ENCODE assay signal across 25 mouse cellular contexts in the genomic region with DNA sequence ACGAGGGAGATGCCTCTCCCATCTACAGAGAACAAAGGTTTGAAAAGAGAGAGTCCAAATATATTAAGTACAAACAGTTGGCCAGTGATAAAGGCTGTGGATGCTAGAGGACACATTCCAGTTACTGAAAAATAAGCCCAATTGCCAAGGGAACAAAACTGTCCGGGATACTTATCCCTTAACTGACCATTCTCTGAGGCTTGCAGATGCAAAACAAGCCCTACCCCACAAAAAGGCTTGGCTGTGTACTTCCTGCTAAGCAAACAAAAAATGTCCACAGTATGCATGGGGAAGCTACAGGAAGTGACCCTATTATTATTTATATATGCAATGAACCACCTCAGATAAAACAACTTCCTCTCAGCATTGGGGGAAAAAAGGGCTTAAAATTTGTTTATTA. TPM values are rescaled to one million over a fixed set of nuclear protein-coding genes. Genes with fewer than 3 reads are reported as not detected.
DNase-seq lines count a peak whose midpoint lies in the region; ATAC-seq and TF ChIP-seq lines count a peak whose summit lies in the region.
"Had no signal": no experiment of that assay in that cellular context is flagged by ENCODE, and none has a peak within 500 bp of the region (broad histone marks: within the 10 kb centered on the region; RNA-seq: fewer than 3 reads in every experiment).

No protein-coding gene starts in this region.

- no peak overlapping the region for H3K27ac ChIP-seq in kidney, postnatal 0 days
- H3K27ac ChIP-seq in kidney, embryonic 14.5 days (ENCODE audit: low read depth, low read length): no peak overlapping the region
- H3K27ac ChIP-seq in ES-Bruce4 (ENCODE audit: insufficient read depth, low read length): peak overlapping the region; percentile 100
- H3K27ac ChIP-seq in ES-E14 (ENCODE audit: insufficient read depth, low read depth, low read length, poor library complexity, severe bottlenecking): peak overlapping the region; percentile 90; the same call in 1 of the 2 replicates
- H3K27ac ChIP-seq: embryonic facial prominence, embryonic 13.5 days; embryonic facial prominence, embryonic 15.5 days; forebrain, embryonic 10.5 days; forebrain, embryonic 12.5 days had no signal

- no peak overlapping the region for H3K9ac ChIP-seq in kidney, postnatal 0 days (ENCODE audit: low read depth, low read length)
- H3K9ac ChIP-seq in kidney, embryonic 14.5 days (ENCODE audit: low read depth, low read length): no peak overlapping the region
- H3K9ac ChIP-seq in ES-Bruce4 (ENCODE audit: low read depth, poor library complexity, severe bottlenecking) (peak overlapping the region; percentile 35; the same call in 1 of the 2 replicates), ES-E14 (ENCODE audit: insufficient read depth, low read depth, low read length, poor library complexity, severe bottlenecking) (no peak overlapping the region)
- H3K9ac ChIP-seq: embryonic facial prominence, embryonic 13.5 days; embryonic facial prominence, embryonic 15.5 days; forebrain, embryonic 12.5 days had no signal

- WGBS in kidney, postnatal 0 days: 75% methylated on average over 2 of the region's 2 CpGs
- WGBS in kidney, embryonic 14.5 days: 87% methylated on average over 2 of the region's 2 CpGs

- no peak for TF ChIP-seq POLR2A in ES-Bruce4 (IDR thresholded peaks at IDR 0.05; ENCODE audit: insufficient read depth, low read length)

- TF ChIP-seq CTCF in kidney, postnatal 0 days (IDR thresholded peaks at IDR 0.05; ENCODE audit: low read depth): no peak
- no peak for TF ChIP-seq CTCF in ES-Bruce4 (IDR thresholded peaks at IDR 0.05; ENCODE audit: low read depth, low read length)

- H3K4me1 ChIP-seq in kidney, postnatal 0 days (replicated peaks; ENCODE audit: insufficient read depth, low read length): no peaks in the 10 kb centered on the region
- H3K4me1 ChIP-seq in kidney, embryonic 14.5 days (ENCODE audit: control insufficient read depth, insufficient read depth, low read length): no peaks in the 10 kb centered on the region
- H3K4me1 ChIP-seq in ES-Bruce4 (ENCODE audit: control insufficient read depth, insufficient read depth, low read length) (peaks cover 5% of the 10 kb centered on the region), ES-E14 (ENCODE audit: control insufficient read depth in 2 of 2, insufficient read depth in 2 of 2, low read length in 2 of 2, poor library complexity in 1 of 2) (peaks cover 11 to 12% of the 10 kb centered on the region in 2 experiments)
- H3K4me1 ChIP-seq: embryonic facial prominence, embryonic 13.5 days; embryonic facial prominence, embryonic 15.5 days; forebrain, embryonic 10.5 days; forebrain, embryonic 12.5 days had no signal

- no peak overlapping the region for H3K4me2 ChIP-seq in kidney, postnatal 0 days (ENCODE audit: low read length)
- no peak overlapping the region for H3K4me2 ChIP-seq in kidney, embryonic 14.5 days (replicated peaks; ENCODE audit: low read depth, low read length)
- H3K4me2 ChIP-seq: embryonic facial prominence, embryonic 13.5 days; embryonic facial prominence, embryonic 15.5 days; forebrain, embryonic 12.5 days had no signal

- H3K36me3 ChIP-seq in kidney, postnatal 0 days (ENCODE audit: insufficient read depth, low read length): 0 out of 2 replicates have a peak, but pooled peaks cover 11% of the 10 kb centered on the region
- peaks cover 10% of the 10 kb centered on the region; the same call in 1 of the 2 replicates for H3K36me3 ChIP-seq in kidney, embryonic 14.5 days (ENCODE audit: control insufficient read depth, insufficient read depth, low read length)
- H3K36me3 ChIP-seq in ES-Bruce4 (ENCODE audit: control insufficient read depth, insufficient read depth, low read length, poor library complexity, severe bottlenecking): peaks cover under 1% of the 10 kb centered on the region
- H3K36me3 ChIP-seq in ES-E14 (ENCODE audit: control insufficient read depth, insufficient read depth, low read length, poor library complexity, severe bottlenecking): peaks cover 1% of the 10 kb centered on the region; the same call in 1 of the 2 replicates

- no peaks in the 10 kb centered on the region for H3K9me3 ChIP-seq in kidney, postnatal 0 days (replicated peaks; ENCODE audit: low read length)
- H3K9me3 ChIP-seq in kidney, embryonic 14.5 days (ENCODE audit: control insufficient read depth, low read length): no peaks in the 10 kb centered on the region
- no peaks in the 10 kb centered on the region for H3K9me3 ChIP-seq in ES-Bruce4 (replicated peaks; ENCODE audit: control insufficient read depth, insufficient read depth, low read length, poor library complexity, severe bottlenecking)
- no peaks in the 10 kb centered on the region for H3K9me3 ChIP-seq in ES-E14 (ENCODE audit: control insufficient read depth, insufficient read depth, low read depth, low read length)
- H3K9me3 ChIP-seq: embryonic facial prominence, embryonic 13.5 days; embryonic facial prominence, embryonic 15.5 days; forebrain, embryonic 10.5 days; forebrain, embryonic 12.5 days had no signal

- H3K27me3 ChIP-seq in kidney, postnatal 0 days (ENCODE audit: insufficient read depth, low read length): no peaks in the 10 kb centered on the region
- no peaks in the 10 kb centered on the region for H3K27me3 ChIP-seq in kidney, embryonic 14.5 days (ENCODE audit: control insufficient read depth, insufficient read depth, low read length)
- no peaks in the 10 kb centered on the region for H3K27me3 ChIP-seq in ES-Bruce4 (ENCODE audit: control insufficient read depth, insufficient read depth, low read length, poor library complexity, severe bottlenecking)
- H3K27me3 ChIP-seq: embryonic facial prominence, embryonic 13.5 days; embryonic facial prominence, embryonic 15.5 days; forebrain, embryonic 12.5 days had no signal

- ATAC-seq in kidney, postnatal 0 days (replicated peaks; ENCODE audit: low FRiP score, low read depth): no peak
- ATAC-seq in kidney, embryonic 14.5 days (ENCODE audit: low FRiP score, low TSS enrichment): no peak
- no peak for ATAC-seq in megakaryocyte, adult 5-6 weeks (ENCODE audit: poor library complexity, severe bottlenecking)
- ATAC-seq: forebrain, embryonic 14.5 days; forebrain, embryonic 16.5 days had no signal

- in situ Hi-C loops in ES-E14 (cut with MboI; ENCODE audit: low sequenced_read_pairs in 2 of 2, unreplicated experiment in 2 of 2): no loop called here

- peak; percentile 3 for DNase-seq in kidney, postnatal 0 days (ENCODE audit: low spot score)
- DNase-seq in ES-E14 (ENCODE audit: low read depth, low spot score): no peak
- DNase-seq in ZHBTc4 (ENCODE audit: low read depth, low spot score): peak; percentile 71
- DNase-seq in ovary, postnatal 10 days (ENCODE audit: low spot score): no peak
- DNase-seq in layer of hippocampus, adult 9-10 months (ENCODE audit: low spot score): no peak
- DNase-seq: adrenal gland, adult 2 months; adrenal gland, postnatal 10 days; adrenal gland, postnatal 25 days; cerebellum, adult 11 months; cerebellum, adult 18-20 months; cerebellum, adult 8-10 months; cerebellum, adult 9-11 months; cerebellum, postnatal 14 days; cerebellum, postnatal 36 days; embryo, embryonic 11 days had no signal

- H3K4me3 ChIP-seq in kidney, postnatal 0 days (replicated peaks; ENCODE audit: low read depth, low read length): no peak overlapping the region
- no peak overlapping the region for H3K4me3 ChIP-seq in kidney, embryonic 14.5 days (ENCODE audit: low read length)
- no peak overlapping the region for H3K4me3 ChIP-seq in ES-Bruce4 (ENCODE audit: low read depth, low read length)
- H3K4me3 ChIP-seq in ES-E14 (ENCODE audit: insufficient read depth in 1 of 2, low read depth in 1 of 2, low read length in 2 of 2, poor library complexity in 1 of 2, severe bottlenecking in 1 of 2): no peak overlapping the region
- H3K4me3 ChIP-seq: embryonic facial prominence, embryonic 13.5 days; embryonic facial prominence, embryonic 15.5 days; erythroblast, embryonic 14.5 days; forebrain, embryonic 10.5 days; forebrain, embryonic 12.5 days had no signal

- TF ChIP-seq EP300 in ES-Bruce4 (IDR thresholded peaks at IDR 0.05; ENCODE audit: insufficient read depth, low read depth, low read length): peak; percentile 77; the same call in 1 of the 2 replicates

TF ChIP-seq in ES-E14, 5 proteins besides CTCF, POLR2A, EP300 and RAD21:
- no peak for TF ChIP-seq HCFC1 (IDR thresholded peaks at IDR 0.05; ENCODE audit: borderline replicate concordance, insufficient read depth, low read length)
- no peak for TF ChIP-seq ZC3H11A (IDR thresholded peaks at IDR 0.05; ENCODE audit: borderline replicate concordance, low read depth, low read length)
- TF ChIP-seq CHD2 (IDR thresholded peaks at IDR 0.05; ENCODE audit: low read depth, low read length): peak; percentile 49; the same call in 1 of the 2 replicates
- no peak for TF ChIP-seq ZNF384 (IDR thresholded peaks at IDR 0.05; ENCODE audit: low read depth, low read length)
- no peak for TF ChIP-seq MAFK (IDR thresholded peaks at IDR 0.05; ENCODE audit: insufficient read depth, low read depth, low read length)

RNA-seq across cellular contexts. Expression of a gene that starts 23.5 kb away (rescaled TPM):
- 6.2 and 6.5 TPM in 2 replicates for polyA plus RNA-seq in kidney, postnatal 0 days (2015; fragmentation: Nextera tagmentation; extraction: Ambion mirVana)
- 11.5 and 16.5 TPM in 2 replicates for polyA plus RNA-seq in kidney, embryonic 14.5 days (2014; fragmentation: Nextera tagmentation; extraction: Ambion mirVana)
- polyA plus RNA-seq in ES-Bruce4 (2011; ENCODE audit: insufficient read depth, insufficient read length, low read depth, missing spikeins): 31.4 and 32.5 TPM in 2 replicates
- total RNA-seq in ES-E14 (2012; rRNA removed): 17.5 and 17.8 TPM in 2 replicates
- 35.5 and 36.0 TPM in 2 replicates for total RNA-seq in megakaryocyte, adult 5-6 weeks (2015)
- 13.8 and 19.9 TPM in 2 replicates for total RNA-seq in megakaryocyte, adult 5-6 weeks (2017)

RNA-seq across cellular contexts. Expression of a gene that starts 38.7 kb away (rescaled TPM):
- polyA plus RNA-seq in kidney, postnatal 0 days (2015; fragmentation: Nextera tagmentation; extraction: Ambion mirVana): 545 and 580 TPM in 2 replicates
- 691 and 852 TPM in 2 replicates for polyA plus RNA-seq in kidney, embryonic 14.5 days (2014; fragmentation: Nextera tagmentation; extraction: Ambion mirVana)
- polyA plus RNA-seq in ES-Bruce4 (2011; ENCODE audit: insufficient read depth, insufficient read length, low read depth, missing spikeins): 2,024 and 2,095 TPM in 2 replicates
- 1,668 and 1,913 TPM in 2 replicates for total RNA-seq in ES-E14 (2012; rRNA removed)
- total RNA-seq in megakaryocyte, adult 5-6 weeks (2015): 882 and 903 TPM in 2 replicates
- total RNA-seq in megakaryocyte, adult 5-6 weeks (2017): 1,598 and 1,756 TPM in 2 replicates

RNA-seq across cellular contexts. Expression of a gene that starts 38.7 kb away (rescaled TPM):
- 178 and 181 TPM in 2 replicates for polyA plus RNA-seq in kidney, postnatal 0 days (2015; fragmentation: Nextera tagmentation; extraction: Ambion mirVana)
- polyA plus RNA-seq in kidney, embryonic 14.5 days (2014; fragmentation: Nextera tagmentation; extraction: Ambion mirVana): 113 and 147 TPM in 2 replicates
- polyA plus RNA-seq in ES-Bruce4 (2011; ENCODE audit: insufficient read depth, insufficient read length, low read depth, missing spikeins): 106 and 110 TPM in 2 replicates
- total RNA-seq in ES-E14 (2012; rRNA removed): 84.2 and 101 TPM in 2 replicates
- total RNA-seq in megakaryocyte, adult 5-6 weeks (2015): 91.8 and 101 TPM in 2 replicates
- total RNA-seq in megakaryocyte, adult 5-6 weeks (2017): 87.4 and 108 TPM in 2 replicates

Comparison
In these comparisons a context has a peak if more than half of its experiments do, and no peak if none do; other contexts are left out.
1. DNase-seq: peak in kidney, postnatal 0 days (single experiment) and ZHBTc4 (single experiment); none in ES-E14 (single experiment), ovary, postnatal 10 days (single experiment) and layer of hippocampus, adult 9-10 months (single experiment).
2. H3K27ac ChIP-seq: peak in ES-Bruce4 (single experiment) and ES-E14 (single experiment); none in kidney, postnatal 0 days (single experiment) and kidney, embryonic 14.5 days (single experiment).